Mouse (Mus musculus) brown adipose tissue, adult 24 weeks (tissue): Measurements from ENCODE around the gene Coil. TPM values are rescaled to one million over a fixed set of nuclear protein-coding genes. Genes with fewer than 3 reads are reported as not detected.
"Not testable (repeated sequence)": the region's sequence is repeated elsewhere in the genome, so short reads cannot be mapped to it uniquely, and the experiment has no call there.

ENCODE experiments used
- H3K27ac ChIP-seq: fragments of 200-500 bp; replicated peaks from 2 replicates; pipeline ENCODE4 v1.5.1; 2012; ENCODE audit warnings: low read depth, mild to moderate bottlenecking, low read length
- H3K4me1 ChIP-seq: fragments of 200-500 bp; 2 replicates; pipeline ENCODE4 v1.6.1; 2012; ENCODE audit warnings: low read length, mixed read lengths; ENCODE audit not compliant: control insufficient read depth, insufficient read depth, insufficient read length
- H3K4me3 ChIP-seq: fragments of 200-500 bp; 2 replicates; pipeline ENCODE4 v1.5.1; 2012; ENCODE audit warnings: low read depth, mild to moderate bottlenecking, low read length, moderate library complexity; ENCODE audit not compliant: insufficient read depth
- polyA plus RNA-seq: library from polyadenylated mRNA; stranded (reverse); fragments of >200 nt; gene quantifications from 2 replicates; pipeline ENCODE4 v1.2.4, GENCODE M21; 2012; ENCODE audit not compliant: missing spikeins, insufficient read depth, insufficient read length

The Coil gene
- polyA plus RNA-seq, 1 experiment: 2.4 TPM

GRCm38 (mm10) chr11:89030552-89030951, 60.5 kb downstream of the Coil start:
- Histone ChIP-seq H3K4me1 (peaks cover 12% of the 10 kb centered on the region; the same call in 1 of the 2 replicates), H3K4me3 (no peak overlapping the region), H3K27ac (no peak overlapping the region)

- Histone ChIP-seq H3K4me3 (no peak overlapping the region), H3K4me1 (peaks cover 11% of the 10 kb centered on the region; the same call in 1 of the 2 replicates), H3K27ac (no peak overlapping the region)
Measured at GRCm38 (mm10) chr11:89031189-89031588, 61.1 kb downstream of the Coil start.

DNA sequence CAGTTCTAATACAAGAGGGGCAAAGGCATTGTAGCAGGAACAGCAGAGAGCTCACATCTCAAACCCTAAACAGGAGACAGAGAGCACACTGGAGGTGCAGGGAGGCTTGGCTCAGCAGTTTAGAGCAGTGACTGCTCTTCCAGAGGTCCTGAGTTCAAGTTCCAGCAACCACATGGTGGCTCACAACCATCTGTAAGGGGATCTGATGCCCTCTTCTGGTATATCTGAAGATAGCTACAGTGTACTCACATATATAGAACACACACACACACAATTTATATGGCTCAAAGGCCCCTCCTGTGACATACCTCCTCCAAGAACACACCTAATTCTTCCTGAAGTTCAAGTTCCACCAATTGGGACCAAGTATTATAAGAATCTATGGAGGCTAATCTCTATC, 64.5 kb downstream of the Coil start:
- H3K4me3 ChIP-seq: no peak overlapping the region
- H3K27ac ChIP-seq: no peak overlapping the region

GRCm38 (mm10) chr11:89035552-89035951, 65.5 kb downstream of the Coil start:
- no peaks in the 10 kb centered on the region for H3K4me1 ChIP-seq
- H3K27ac ChIP-seq: no peak overlapping the region
- no peak overlapping the region for H3K4me3 ChIP-seq

More for the DNA sequence above, 64.5 kb downstream of the Coil start:
- H3K4me1 ChIP-seq: no peaks in the 10 kb centered on the region

DNA sequence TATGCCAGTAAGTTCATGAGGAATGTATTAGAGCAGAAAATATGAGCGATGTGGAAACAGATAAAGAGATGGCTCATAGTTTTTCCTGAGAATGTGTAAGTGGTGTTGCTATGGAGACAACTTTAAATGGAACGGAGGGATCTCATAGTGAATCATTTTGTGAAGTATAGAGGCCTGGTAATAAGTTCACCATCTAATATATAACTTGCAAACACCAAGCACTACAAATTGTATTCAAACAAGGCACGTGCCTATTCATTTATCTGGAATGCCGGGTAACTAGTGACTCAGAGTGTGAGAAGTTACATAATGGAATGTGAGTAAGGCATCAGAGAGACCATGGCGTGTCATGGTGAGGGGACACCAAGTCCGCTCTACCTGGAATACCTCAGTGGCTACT, 68.4 kb downstream of the Coil start:
- Histone ChIP-seq H3K4me1 (no peaks in the 10 kb centered on the region), H3K27ac (no peak overlapping the region), H3K4me3 (no peak overlapping the region)

GRCm38 (mm10) chr11:89039325-89039724, 69.3 kb downstream of the Coil start:
- Histone ChIP-seq H3K4me1 (no peaks in the 10 kb centered on the region), H3K4me3 (no peak overlapping the region), H3K27ac (no peak overlapping the region)

DNA sequence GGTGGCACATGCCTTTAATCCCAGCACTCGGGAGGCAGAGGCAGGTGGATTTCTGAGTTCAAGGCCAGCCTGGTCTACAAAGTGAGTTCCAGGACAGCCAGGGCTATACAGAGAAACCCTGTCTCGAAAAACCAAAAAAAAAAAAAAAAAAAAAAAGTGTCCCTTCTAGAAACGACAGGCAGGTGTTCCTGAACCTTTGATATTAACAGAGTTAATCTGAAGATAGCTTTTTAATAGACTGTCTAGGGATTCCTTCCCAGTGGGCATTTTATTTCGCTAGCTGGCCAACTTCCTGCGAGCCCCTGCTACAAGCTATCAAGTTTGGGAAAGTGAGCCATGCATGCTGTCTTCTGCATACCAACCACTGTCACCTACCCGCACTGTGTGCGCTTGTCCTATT, 71.0 kb downstream of the Coil start:
- H3K27ac ChIP-seq, H3K4me3 ChIP-seq, H3K4me1 ChIP-seq: not testable (repeated sequence)

Other genes starting within 250 kb of the Coil start
- gene Akap1, start 105.7 kb upstream of the Coil start, polyA plus RNA-seq: 102 and 114 TPM in 2 replicates
- gene Scpep1, start 14.8 kb upstream of the Coil start, polyA plus RNA-seq: 56.9 and 57.0 TPM in 2 replicates
- gene Elobl, start 3.3 kb upstream of the Coil start, polyA plus RNA-seq: not detected in 2 replicates
- gene Trim25, start 29.1 kb downstream of the Coil start, polyA plus RNA-seq: 7.9 and 8.6 TPM in 2 replicates
- 3.0 and 3.2 TPM in 2 replicates for gene Dgke, start 96.6 kb downstream of the Coil start, polyA plus RNA-seq
- gene Gm525, start 103.6 kb downstream of the Coil start, polyA plus RNA-seq: not detected in 2 replicates